Mouse (Mus musculus) hindbrain, embryonic 10.5 days (tissue): ENCODE measurements around the gene Unc93a. TPM values are rescaled to one million over a fixed set of nuclear protein-coding genes. Genes with fewer than 3 reads are reported as not detected.
"Not testable (repeated sequence)": the region's sequence is repeated elsewhere in the genome, so short reads cannot be mapped to it uniquely, and the experiment has no call there.

Experiments used
- DNase-seq: peaks from one replicate; pipeline ENCODE4 v3.0.0-alpha.2; 2017; ENCODE audit warnings: low spot score
- H3K27ac ChIP-seq: fragments of 300-500 bp; sonication (generic); 2 replicates; pipeline ENCODE4 v1.5.1; 2016; ENCODE audit warnings: mild to moderate bottlenecking, moderate library complexity
- H3K27me3 ChIP-seq: fragments of 300-500 bp; sonication (generic); 2 replicates; pipeline ENCODE4 v1.6.1; 2016; ENCODE audit warnings: mild to moderate bottlenecking; ENCODE audit not compliant: poor library complexity, insufficient read depth, severe bottlenecking
- H3K36me3 ChIP-seq: fragments of 300-500 bp; sonication (generic); 2 replicates; pipeline ENCODE4 v1.6.1; 2016; ENCODE audit warnings: mild to moderate bottlenecking, moderate library complexity
- H3K4me1 ChIP-seq: fragments of 300-500 bp; sonication (generic); replicated peaks from 2 replicates; pipeline ENCODE4 v1.6.1; 2016; ENCODE audit warnings: mild to moderate bottlenecking
- H3K4me3 ChIP-seq: fragments of 300-500 bp; sonication (generic); 2 replicates; pipeline ENCODE4 v1.5.1; 2016; ENCODE audit warnings: mild to moderate bottlenecking, moderate library complexity
- H3K9me3 ChIP-seq: fragments of 300-500 bp; sonication (generic); 2 replicates; pipeline ENCODE4 v1.6.1; 2016; ENCODE audit warnings: mild to moderate bottlenecking, moderate library complexity
- WGBS: fragments of 180-500 bp; shearing (Covaris S2); methylation state at CpG from one replicate; pipeline ENCODE4 v1.1.7; 2016; 5-methylcytosine and 5-hydroxymethylcytosine counted together
- polyA plus RNA-seq: library from polyadenylated mRNA; unstranded; fragments of >200 nt; fragmentation: Nextera tagmentation; extraction: Ambion mirVana; gene quantifications from 2 replicates; pipeline ENCODE4 v1.2.1, GENCODE M21; 2016

The Unc93a gene
- not detected in 2 replicates for polyA plus RNA-seq

DNA sequence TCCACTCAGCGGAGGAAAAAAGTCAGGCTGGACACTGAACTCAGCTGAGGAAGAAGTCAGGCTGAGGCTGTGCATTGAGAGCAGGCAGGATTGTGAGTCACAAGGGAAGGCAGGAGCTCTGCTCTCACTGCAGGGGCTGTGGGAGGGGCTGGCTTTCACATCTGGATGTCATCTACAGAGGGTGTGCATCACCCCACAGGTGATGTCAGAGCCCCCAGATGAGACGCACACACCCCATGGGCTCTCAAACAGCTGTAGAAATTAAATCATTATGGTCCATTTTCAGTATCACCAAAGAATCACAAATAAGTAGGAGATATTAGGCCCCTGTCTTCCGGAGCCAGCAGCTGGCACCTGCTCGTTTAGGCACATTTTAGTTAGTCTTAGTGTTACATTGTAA is at the start of gene Unc93a:
Unc93a (minus strand) TSS at position 101 of the 400 bp plus-strand sequence.
- not testable (repeated sequence) for H3K4me1 ChIP-seq, H3K36me3 ChIP-seq, H3K9me3 ChIP-seq, DNase-seq, H3K27ac ChIP-seq, H3K4me3 ChIP-seq, H3K27me3 ChIP-seq
- 79% methylated on average over 3 of the region's 4 CpGs for WGBS

DNA sequence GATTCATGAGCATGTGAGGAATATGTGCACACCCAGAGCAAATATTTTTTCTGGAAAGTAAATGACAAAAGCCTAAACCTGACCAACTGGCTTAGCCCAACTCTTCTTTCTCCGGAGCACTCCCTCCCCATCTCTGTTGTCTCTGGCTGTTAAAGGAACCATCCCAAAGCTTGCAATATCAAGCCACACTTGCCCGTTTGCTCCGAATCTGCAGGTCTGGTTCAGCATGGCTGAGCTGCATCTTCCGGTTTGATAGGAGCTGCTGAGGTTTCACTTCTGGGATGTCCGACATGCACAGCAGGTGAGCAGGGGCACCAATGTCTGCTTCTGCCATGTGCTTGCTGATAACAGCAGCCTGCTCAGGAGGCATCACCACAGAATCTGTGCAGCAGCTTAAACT is 48.9 kb upstream of the Unc93a start:
- WGBS, result 90% methylated on average over 5 of the region's 5 CpGs
- not testable (repeated sequence) for DNase-seq, H3K27me3 ChIP-seq, H3K36me3 ChIP-seq, H3K4me1 ChIP-seq, H3K27ac ChIP-seq, H3K4me3 ChIP-seq
- H3K9me3 ChIP-seq, result peaks cover 54% of the 10 kb centered on the region

- not testable (repeated sequence) for H3K27ac ChIP-seq, H3K4me3 ChIP-seq, H3K27me3 ChIP-seq, H3K36me3 ChIP-seq, H3K4me1 ChIP-seq, DNase-seq
- WGBS, result 91% methylated on average over 4 of the region's 4 CpGs
- peaks cover 45% of the 10 kb centered on the region for H3K9me3 ChIP-seq
Observed at GRCm38 (mm10) chr17:13179021-13179420, 47.4 kb upstream of the Unc93a start.

- H3K4me1 ChIP-seq, H3K27me3 ChIP-seq, H3K36me3 ChIP-seq, DNase-seq, H3K27ac ChIP-seq, H3K4me3 ChIP-seq: not testable (repeated sequence)
- WGBS, result 59% methylated on average over 1 of the region's 1 CpGs
- H3K9me3 ChIP-seq, result peaks cover 39% of the 10 kb centered on the region
Observed at GRCm38 (mm10) chr17:13177796-13178195, 46.2 kb upstream of the Unc93a start.

- not testable (repeated sequence) for H3K36me3 ChIP-seq, H3K4me3 ChIP-seq, H3K27ac ChIP-seq, H3K4me1 ChIP-seq, DNase-seq, H3K27me3 ChIP-seq
- 40% methylated on average over 1 of the region's 1 CpGs for WGBS
- peaks cover 19% of the 10 kb centered on the region for H3K9me3 ChIP-seq
Observed at GRCm38 (mm10) chr17:13175609-13176008, 44.0 kb upstream of the Unc93a start.

DNA sequence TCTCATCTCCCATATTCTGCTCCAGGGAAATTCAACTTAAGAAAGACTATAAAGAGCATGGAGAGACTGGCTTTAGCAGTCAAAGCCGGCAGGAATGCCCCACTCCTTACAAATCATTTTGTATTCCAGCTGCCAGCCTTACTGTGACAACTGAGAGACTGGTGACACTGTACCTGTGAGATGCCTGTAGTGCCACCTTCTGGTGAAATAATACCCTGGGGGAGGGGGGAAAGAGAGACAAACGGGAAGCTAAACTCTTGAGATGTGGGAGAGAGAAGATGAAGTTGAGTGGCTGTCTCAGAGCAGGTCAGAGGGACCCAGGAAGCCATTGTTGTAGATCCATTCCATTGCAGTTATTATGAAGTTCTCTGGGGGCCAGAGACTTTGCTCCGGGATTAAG is 42.4 kb upstream of the Unc93a start:
- not testable (repeated sequence) for H3K4me3 ChIP-seq, H3K36me3 ChIP-seq, DNase-seq, H3K27ac ChIP-seq, H3K27me3 ChIP-seq, H3K4me1 ChIP-seq
- H3K9me3 ChIP-seq, result peaks cover 12% of the 10 kb centered on the region
- WGBS, result 60% methylated on average over 2 of the region's 3 CpGs

DNA sequence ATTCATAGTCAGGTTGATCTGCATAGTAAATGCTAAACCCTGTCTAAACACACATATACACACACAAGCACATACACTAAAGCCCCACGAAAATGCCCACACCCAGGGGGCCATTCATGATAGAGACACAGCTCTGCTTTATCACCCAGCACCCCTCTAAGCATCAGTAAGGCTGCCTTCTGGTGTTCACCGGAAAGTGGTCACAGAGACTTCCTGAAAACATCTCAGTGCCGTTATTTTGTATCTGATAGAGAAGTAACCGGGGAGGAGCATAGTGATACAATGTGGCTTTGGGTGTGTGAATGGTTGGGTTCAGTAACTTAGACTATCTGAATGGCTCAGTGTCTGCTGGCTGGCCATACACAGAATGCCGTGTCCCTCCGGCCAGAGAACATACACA is 42.0 kb upstream of the Unc93a start:
- WGBS, result 87% methylated on average over 6 of the region's 6 CpGs
- H3K36me3 ChIP-seq, H3K4me3 ChIP-seq, H3K4me1 ChIP-seq, H3K9me3 ChIP-seq, DNase-seq, H3K27me3 ChIP-seq, H3K27ac ChIP-seq: not testable (repeated sequence)

DNA sequence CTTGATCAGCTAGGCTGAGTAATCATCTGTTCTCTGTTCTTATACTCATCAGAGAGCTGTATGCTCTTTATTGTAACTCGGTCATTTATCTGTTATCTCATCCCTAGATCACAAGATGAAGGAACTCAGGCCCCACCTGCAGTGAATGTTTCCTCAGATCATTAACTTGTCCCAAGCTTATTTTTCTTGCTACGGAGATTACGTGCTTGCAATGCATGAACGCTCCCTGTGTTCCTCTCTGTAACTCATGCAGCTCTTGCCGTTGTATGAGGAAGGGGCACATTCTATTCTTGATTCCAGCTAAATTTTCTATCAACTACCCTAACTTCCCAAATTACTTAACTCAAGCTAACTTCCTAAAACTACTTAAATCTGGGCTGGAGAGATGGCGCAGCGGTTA is 14.5 kb upstream of the Unc93a start:
- not testable (repeated sequence) for H3K4me3 ChIP-seq, H3K4me1 ChIP-seq, H3K27ac ChIP-seq, H3K27me3 ChIP-seq, H3K9me3 ChIP-seq, DNase-seq, H3K36me3 ChIP-seq
- WGBS, result 92% methylated on average over 7 of the region's 7 CpGs

- not testable (repeated sequence) for H3K4me3 ChIP-seq, H3K9me3 ChIP-seq, H3K4me1 ChIP-seq, H3K27ac ChIP-seq, DNase-seq, H3K36me3 ChIP-seq, H3K27me3 ChIP-seq
- WGBS, result 82% methylated on average over 4 of the region's 4 CpGs
Observed at GRCm38 (mm10) chr17:13144580-13145215, 13.1 kb upstream of the Unc93a start.

DNA sequence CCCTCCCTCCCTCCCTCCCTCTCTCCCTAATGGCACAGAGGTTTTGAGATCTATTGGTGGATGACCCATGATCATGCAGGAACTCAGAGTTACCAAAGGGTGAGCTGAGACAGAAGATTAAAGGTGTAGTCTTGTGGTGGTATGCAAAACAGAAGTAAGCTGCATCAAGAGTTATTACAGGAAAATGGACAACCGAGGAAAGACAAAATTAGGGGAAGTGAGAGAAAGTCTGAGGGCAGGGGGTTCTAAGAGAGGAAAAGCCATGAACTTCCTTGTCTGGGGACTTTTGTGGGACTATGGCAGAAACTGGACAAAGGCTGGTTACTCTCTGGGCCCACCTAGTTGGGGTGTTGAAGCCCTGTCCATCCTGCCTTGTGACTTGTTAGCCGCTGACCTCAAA is 11.1 kb upstream of the Unc93a start:
- not testable (repeated sequence) for DNase-seq, H3K4me1 ChIP-seq, H3K36me3 ChIP-seq, H3K27me3 ChIP-seq, H3K4me3 ChIP-seq, H3K9me3 ChIP-seq, H3K27ac ChIP-seq
- no CpG with 5 or more reads among the region's 2 CpGs for WGBS

GRCm38 (mm10) chr17:13135356-13135755 is 3.7 kb upstream of the Unc93a start:
- not testable (repeated sequence) for H3K27me3 ChIP-seq, H3K27ac ChIP-seq, DNase-seq, H3K4me3 ChIP-seq, H3K9me3 ChIP-seq, H3K36me3 ChIP-seq, H3K4me1 ChIP-seq
- WGBS, result 90% methylated on average over 2 of the region's 6 CpGs

DNA sequence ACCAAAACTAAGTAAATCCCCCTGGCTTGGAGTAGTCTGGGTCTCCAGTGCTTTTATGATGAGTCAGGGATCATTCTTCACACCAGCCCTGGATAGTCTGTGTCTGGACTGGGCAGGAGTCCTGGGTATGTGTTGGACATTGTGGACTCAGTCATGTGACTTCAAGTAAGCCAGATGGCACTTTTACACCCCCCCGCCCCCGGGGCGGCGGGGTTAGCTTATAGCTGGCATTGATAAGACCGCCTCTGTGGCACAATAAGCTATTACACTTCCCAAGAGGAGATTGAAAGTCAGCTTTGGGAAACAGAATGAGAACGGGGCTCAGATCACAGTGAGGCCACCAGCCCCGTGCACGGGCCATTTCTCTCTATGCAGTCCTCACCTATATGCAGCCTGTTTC is 742 bp upstream of the Unc93a start:
- 89% methylated on average over 8 of the region's 8 CpGs for WGBS
- not testable (repeated sequence) for DNase-seq, H3K36me3 ChIP-seq, H3K27ac ChIP-seq, H3K9me3 ChIP-seq, H3K4me1 ChIP-seq, H3K27me3 ChIP-seq, H3K4me3 ChIP-seq

- 87% methylated on average over 10 of the region's 11 CpGs for WGBS
- H3K4me1 ChIP-seq, H3K9me3 ChIP-seq, H3K27ac ChIP-seq, H3K27me3 ChIP-seq, DNase-seq, H3K4me3 ChIP-seq, H3K36me3 ChIP-seq: not testable (repeated sequence)
Observed at GRCm38 (mm10) chr17:13129737-13130465, 1.7 kb downstream of the Unc93a start.

- not testable (repeated sequence) for H3K27me3 ChIP-seq, H3K4me3 ChIP-seq, DNase-seq, H3K4me1 ChIP-seq, H3K27ac ChIP-seq, H3K9me3 ChIP-seq, H3K36me3 ChIP-seq
- WGBS, result no CpG with 5 or more reads among the region's 3 CpGs
Observed at GRCm38 (mm10) chr17:13129324-13129723, 2.3 kb downstream of the Unc93a start.
